Mouse (Mus musculus) limb, embryonic 10.5 days (tissue): Measurements from ENCODE around the gene Rbm41. TPM values are rescaled to one million over a fixed set of nuclear protein-coding genes. Genes with fewer than 3 reads are reported as not detected.

Experiments used
- DNase-seq: peaks from one replicate; pipeline ENCODE4 v3.0.0-alpha.2; 2017; ENCODE audit warnings: low spot score
- H3K27ac ChIP-seq: fragments of 300-500 bp; sonication (generic); 2 replicates; pipeline ENCODE4 v1.5.1; 2016; ENCODE audit warnings: mild to moderate bottlenecking
- H3K27me3 ChIP-seq: fragments of 300-500 bp; sonication (generic); 2 replicates; pipeline ENCODE4 v1.6.1; 2016; ENCODE audit warnings: low read depth, mild to moderate bottlenecking; ENCODE audit not compliant: poor library complexity, severe bottlenecking
- H3K36me3 ChIP-seq: fragments of 300-500 bp; sonication (generic); 2 replicates; pipeline ENCODE4 v1.6.1; 2016; ENCODE audit warnings: mild to moderate bottlenecking, moderate library complexity
- H3K4me1 ChIP-seq: fragments of 300-500 bp; sonication (generic); 2 replicates; pipeline ENCODE4 v1.6.1; 2016
- H3K4me3 ChIP-seq: fragments of 300-500 bp; sonication (generic); 2 replicates; pipeline ENCODE4 v1.5.1; 2016; ENCODE audit warnings: mild to moderate bottlenecking, moderate library complexity
- H3K9me3 ChIP-seq: fragments of 300-500 bp; sonication (generic); replicated peaks from 2 replicates; pipeline ENCODE4 v1.6.1; 2016; ENCODE audit warnings: mild to moderate bottlenecking
- WGBS: fragments of 180-500 bp; shearing (Covaris S2); methylation state at CpG from one replicate; pipeline ENCODE4 v1.1.7; 2016; 5-methylcytosine and 5-hydroxymethylcytosine counted together
- polyA plus RNA-seq: library from polyadenylated mRNA; unstranded; fragments of >200 nt; fragmentation: Nextera tagmentation; extraction: Ambion mirVana; gene quantifications from 2 replicates; pipeline ENCODE4 v1.2.1, GENCODE M21; 2016

The Rbm41 gene
- 5.2 and 6.4 TPM in 2 replicates for polyA plus RNA-seq

DNA sequence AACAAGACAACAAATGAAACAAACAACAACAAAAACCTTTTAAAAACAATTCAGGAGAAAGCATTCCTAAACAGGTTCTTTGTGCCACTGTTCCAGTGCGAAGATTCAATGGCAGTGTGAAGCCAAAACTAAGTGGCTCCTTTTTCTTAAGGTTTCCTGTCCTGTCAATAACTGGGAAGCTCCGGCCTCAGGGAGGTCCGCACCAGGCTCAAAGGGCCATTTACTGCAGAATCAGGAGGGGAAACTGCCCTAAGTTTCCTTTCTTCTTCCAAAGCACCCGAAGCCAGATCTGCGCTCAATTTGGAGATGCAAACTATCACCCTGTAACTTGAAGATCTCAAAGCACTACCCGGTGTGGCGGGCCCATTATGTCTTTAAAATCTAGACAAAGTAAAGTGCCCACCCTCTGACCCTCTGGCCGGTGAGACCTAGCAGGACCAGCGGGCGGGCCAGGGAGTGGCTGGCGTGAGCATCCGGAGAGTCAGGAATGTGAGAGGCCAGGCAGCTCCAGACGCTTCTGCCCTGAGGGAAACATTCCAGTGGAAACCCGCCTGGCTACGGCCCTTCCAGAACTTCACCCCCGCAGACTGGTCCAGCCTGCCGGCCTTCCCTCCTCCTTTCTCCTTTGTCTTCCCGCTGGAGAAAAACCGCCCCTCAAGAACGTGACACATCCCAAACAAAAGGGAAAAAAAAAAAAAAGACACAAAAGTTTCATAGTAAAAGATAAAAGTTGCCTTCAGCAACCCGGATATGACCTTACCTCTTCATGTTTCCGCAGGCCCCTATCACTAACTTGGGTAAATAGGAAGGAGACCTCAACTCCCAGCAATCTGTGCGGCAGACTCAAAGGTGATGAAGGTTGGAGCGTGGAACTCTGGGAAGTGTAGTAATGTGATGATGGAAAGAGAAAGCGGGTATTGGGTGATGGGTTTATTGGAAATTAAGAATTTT, at the start of gene Rbm41:
TSS of gene Rbm41 (minus strand) at position 856 of the 951 bp plus-strand sequence.
- H3K27ac ChIP-seq = peak within 1 kb of the TSS; percentile 85

DNA sequence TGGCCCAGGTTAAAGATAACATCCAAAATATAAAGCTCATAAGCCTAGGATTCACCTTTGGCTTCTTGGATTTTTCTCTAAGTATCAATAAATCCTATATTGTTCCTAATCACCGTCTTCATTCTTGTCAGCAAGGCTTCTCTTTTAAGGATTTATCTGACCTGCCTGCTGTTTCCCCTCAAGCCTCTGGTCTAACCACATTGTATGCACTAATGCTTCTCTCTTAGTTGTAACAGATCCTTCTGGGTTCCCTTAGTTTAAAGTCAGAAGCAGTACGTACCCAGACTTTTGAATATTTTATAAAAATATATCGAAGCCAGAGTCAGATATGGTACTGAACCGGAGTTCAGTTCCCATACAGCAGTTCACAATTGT, 283 bp upstream of the Rbm41 start:
- DNase-seq = no peak
- Histone ChIP-seq H3K4me1 (no peaks in the 10 kb centered on the region), H3K27me3 (peaks cover 71% of the 10 kb centered on the region), H3K36me3 (peaks cover 16% of the 10 kb centered on the region), H3K27ac (no peak overlapping the region), H3K4me3 (peak overlapping the region; percentile 57), H3K9me3 (no peaks in the 10 kb centered on the region)
- 83% methylated on average over 4 of the region's 4 CpGs for WGBS

More for the DNA sequence above, at the start of gene Rbm41:
- H3K4me3 ChIP-seq = peak within 1 kb of the TSS; percentile 57
- H3K9me3 ChIP-seq = no peaks in the 10 kb centered on the region
- H3K36me3 ChIP-seq = peaks cover 22% of the 10 kb centered on the region
- 18% methylated on average over 22 of the region's 25 CpGs for WGBS
- DNase-seq = peak; percentile 50
- peaks cover 71% of the 10 kb centered on the region for H3K27me3 ChIP-seq
- H3K4me1 ChIP-seq = no peaks in the 10 kb centered on the region

DNA sequence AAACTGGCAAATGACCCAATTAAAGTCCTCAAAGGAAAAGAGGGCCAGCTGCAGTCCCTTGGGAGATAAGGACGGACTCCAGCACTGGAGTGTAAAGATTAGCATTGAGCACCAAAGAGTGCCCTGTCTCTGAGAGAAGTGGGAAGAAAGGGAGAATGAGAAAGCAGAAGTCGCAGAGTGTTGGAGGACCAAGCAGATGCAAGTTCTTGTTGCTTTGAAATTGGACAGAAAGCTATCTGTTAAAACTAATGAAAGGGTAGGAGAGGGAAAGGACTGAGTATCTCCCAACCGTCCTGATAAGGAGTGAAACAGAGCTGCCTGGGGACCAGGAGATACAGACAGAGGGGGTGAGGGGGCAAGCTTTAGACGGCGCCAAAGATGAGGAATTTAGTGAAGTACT, 16.3 kb downstream of the Rbm41 start:
- Histone ChIP-seq H3K4me3 (no peak overlapping the region), H3K4me1 (no peaks in the 10 kb centered on the region), H3K36me3 (peaks cover 8% of the 10 kb centered on the region), H3K27me3 (peaks cover 72% of the 10 kb centered on the region), H3K27ac (no peak overlapping the region), H3K9me3 (no peaks in the 10 kb centered on the region)
- WGBS = 79% methylated on average over 5 of the region's 5 CpGs
- no peak for DNase-seq

DNA sequence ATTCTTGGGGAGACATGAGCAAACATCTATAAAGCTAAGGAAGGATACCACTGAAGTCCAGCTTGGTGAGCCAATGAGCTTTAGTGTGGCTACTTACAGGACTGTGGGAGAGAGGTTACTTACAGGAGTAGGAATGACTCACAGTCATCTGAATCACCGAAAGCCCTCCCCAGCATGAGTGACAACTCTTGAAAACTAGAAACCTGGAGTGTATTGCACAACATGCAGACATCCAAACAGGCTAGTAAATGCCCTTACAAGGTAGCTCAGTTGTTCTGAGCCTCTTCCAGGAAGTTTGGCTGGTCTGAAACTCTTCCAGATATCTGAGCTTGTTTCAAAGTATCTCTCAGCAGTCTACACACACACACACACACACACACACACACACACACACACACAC, 64.9 kb downstream of the Rbm41 start:
- DNase-seq = no peak
- Histone ChIP-seq H3K9me3 (no peaks in the 10 kb centered on the region), H3K27ac (no peak overlapping the region), H3K4me3 (no peak overlapping the region), H3K27me3 (peaks cover 49% of the 10 kb centered on the region; the same call in 1 of the 2 replicates), H3K36me3 (no peaks in the 10 kb centered on the region), H3K4me1 (no peaks in the 10 kb centered on the region)
- 84% methylated on average over 1 of the region's 1 CpGs for WGBS

DNA sequence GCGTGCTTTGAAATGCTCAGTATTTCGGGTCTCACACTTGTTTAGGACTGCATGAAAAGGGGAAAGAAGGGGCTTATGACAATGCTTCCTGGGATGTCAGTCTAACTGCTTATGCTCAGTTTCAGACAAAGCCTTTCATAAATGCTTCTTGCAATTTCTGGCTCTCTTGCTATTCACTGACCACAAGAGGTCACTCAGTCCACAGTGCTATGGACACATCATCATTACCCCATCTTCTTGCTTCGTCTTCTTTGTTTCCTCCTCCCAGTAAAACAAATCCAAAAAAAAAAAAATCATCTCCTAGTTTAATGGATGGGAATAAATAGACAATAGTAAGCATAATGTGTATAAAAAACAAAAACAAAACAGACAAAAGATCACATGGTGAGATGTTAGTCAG, 65.9 kb downstream of the Rbm41 start:
- Histone ChIP-seq H3K4me1 (no peaks in the 10 kb centered on the region), H3K36me3 (no peaks in the 10 kb centered on the region), H3K27me3 (peaks cover 52% of the 10 kb centered on the region; the same call in 1 of the 2 replicates), H3K27ac (no peak overlapping the region), H3K9me3 (no peaks in the 10 kb centered on the region), H3K4me3 (no peak overlapping the region)
- WGBS = 76% methylated on average over 3 of the region's 3 CpGs
- DNase-seq = no peak

DNA sequence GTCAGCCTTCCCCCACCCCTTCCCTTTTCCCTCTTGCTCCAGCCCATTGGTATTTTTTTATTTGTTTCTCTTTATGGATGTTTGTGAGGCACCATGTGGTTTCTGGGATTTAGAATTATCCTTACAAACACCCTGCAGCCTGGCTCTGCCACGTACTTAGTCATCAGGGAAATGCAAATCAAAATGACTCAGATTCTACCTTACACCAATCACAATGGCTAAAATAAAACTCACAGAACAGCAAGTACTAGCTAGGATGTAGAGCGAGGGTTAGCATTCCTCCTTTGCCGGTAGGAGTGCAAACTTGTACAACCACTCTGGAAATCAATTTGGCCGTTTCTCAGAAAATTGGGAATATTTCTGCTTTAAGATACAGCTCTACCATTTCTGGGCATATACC, 77.8 kb downstream of the Rbm41 start:
- no peaks in the 10 kb centered on the region for H3K36me3 ChIP-seq
- no peaks in the 10 kb centered on the region for H3K4me1 ChIP-seq
- H3K27me3 ChIP-seq = peaks cover 45% of the 10 kb centered on the region
- H3K27ac ChIP-seq = no peak overlapping the region
- DNase-seq = no peak
- H3K4me3 ChIP-seq = no peak overlapping the region
- no peaks in the 10 kb centered on the region for H3K9me3 ChIP-seq
- WGBS = 92% methylated on average over 4 of the region's 4 CpGs

DNA sequence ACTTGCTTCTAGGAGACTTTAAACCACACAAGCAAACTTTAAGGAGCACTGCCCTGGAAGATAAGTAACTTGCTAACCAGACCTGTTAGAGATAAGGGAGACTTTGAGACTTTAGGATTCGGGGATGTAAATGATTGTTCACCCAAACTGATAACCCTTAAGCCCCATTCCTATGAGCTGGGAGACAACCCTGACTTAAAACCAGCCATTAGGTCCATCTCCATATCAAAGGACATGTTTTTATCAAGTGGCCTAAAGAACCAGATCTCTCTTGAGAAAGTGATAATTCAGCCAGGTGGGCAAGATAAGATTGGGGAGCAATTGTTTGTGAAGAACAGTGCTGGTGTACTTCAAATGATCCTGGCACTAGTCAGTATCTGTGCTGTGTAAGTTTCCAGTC, 107.0 kb downstream of the Rbm41 start:
- H3K27me3 ChIP-seq = peaks cover 71% of the 10 kb centered on the region
- 56% methylated on average over 1 of the region's 1 CpGs for WGBS

DNA sequence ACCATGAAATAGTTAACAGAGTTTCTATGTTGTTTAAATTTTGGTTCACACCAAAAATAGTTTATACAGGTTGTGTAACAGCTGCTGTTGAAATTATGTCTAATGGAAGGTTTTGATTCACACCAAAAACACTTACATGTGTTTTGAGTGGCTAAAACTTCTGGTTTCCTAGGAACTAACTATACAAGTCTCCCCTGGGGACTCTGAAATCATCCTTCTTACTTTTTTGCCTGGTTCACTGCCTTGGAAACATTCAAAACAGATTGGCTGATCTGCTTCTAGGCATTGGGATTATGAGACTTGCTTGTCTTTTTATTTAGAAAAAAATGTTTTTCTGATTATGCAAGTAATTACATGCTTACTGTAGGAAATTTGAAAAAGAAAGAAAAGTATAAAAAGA, 115.2 kb downstream of the Rbm41 start:
- H3K4me3 ChIP-seq = no peak overlapping the region

More for the DNA sequence above, 107.0 kb downstream of the Rbm41 start:
- DNase-seq = no peak
- Histone ChIP-seq H3K27ac (no peak overlapping the region), H3K4me3 (no peak overlapping the region), H3K4me1 (no peaks in the 10 kb centered on the region), H3K9me3 (no peaks in the 10 kb centered on the region), H3K36me3 (no peaks in the 10 kb centered on the region)

DNA sequence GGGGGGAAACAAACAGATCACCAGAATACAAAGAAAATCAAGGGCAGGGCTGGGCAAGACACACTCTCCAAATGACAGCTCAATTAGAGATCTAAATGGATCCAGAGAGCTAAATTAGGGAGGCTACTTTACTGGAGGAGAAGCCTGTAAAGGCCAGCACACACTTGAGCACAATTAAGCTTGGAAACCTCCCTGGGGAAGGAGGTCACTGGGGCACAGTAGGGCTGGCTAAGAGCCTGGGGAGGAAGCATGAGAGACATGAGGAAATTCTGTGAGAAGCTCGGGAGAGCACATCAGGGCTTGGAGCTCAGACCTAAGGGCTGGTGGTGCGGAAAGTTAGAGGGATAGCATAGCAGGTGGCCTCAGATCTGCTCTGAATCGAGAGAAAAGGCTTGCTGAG, 120.5 kb downstream of the Rbm41 start:
- Histone ChIP-seq H3K4me1 (no peaks in the 10 kb centered on the region), H3K9me3 (no peaks in the 10 kb centered on the region), H3K4me3 (no peak overlapping the region), H3K36me3 (no peaks in the 10 kb centered on the region), H3K27ac (no peak overlapping the region), H3K27me3 (peaks cover 82% of the 10 kb centered on the region)
- no peak for DNase-seq
- 49% methylated on average over 3 of the region's 3 CpGs for WGBS

More for the DNA sequence above, 115.2 kb downstream of the Rbm41 start:
- Histone ChIP-seq H3K27ac (no peak overlapping the region), H3K9me3 (no peaks in the 10 kb centered on the region), H3K27me3 (peaks cover 82% of the 10 kb centered on the region), H3K36me3 (no peaks in the 10 kb centered on the region), H3K4me1 (no peaks in the 10 kb centered on the region)
- DNase-seq = no peak

DNA sequence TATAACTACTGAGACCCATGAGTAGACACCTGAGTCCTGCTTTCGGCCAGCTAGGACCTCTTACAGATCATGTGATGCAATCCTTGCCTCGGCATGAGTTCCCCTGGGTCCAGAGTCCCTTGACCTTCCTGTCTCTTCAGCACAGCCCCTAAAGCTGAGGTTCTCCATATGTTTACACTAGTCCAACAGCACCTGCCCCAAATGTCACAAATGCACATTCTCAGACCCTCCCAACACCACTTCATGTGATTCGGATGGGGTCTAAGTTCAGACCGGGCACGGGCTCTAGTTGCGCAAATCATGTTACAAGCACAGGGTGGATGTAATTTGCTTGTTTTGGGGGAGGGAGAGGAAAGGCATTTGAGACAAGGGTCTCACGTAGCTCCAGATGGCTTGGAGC, 121.3 kb downstream of the Rbm41 start:
- Histone ChIP-seq H3K4me3 (no peak overlapping the region), H3K36me3 (no peaks in the 10 kb centered on the region), H3K4me1 (no peaks in the 10 kb centered on the region), H3K9me3 (no peaks in the 10 kb centered on the region), H3K27me3 (peaks cover 89% of the 10 kb centered on the region), H3K27ac (no peak overlapping the region)
- 78% methylated on average over 7 of the region's 7 CpGs for WGBS
- DNase-seq = no peak

DNA sequence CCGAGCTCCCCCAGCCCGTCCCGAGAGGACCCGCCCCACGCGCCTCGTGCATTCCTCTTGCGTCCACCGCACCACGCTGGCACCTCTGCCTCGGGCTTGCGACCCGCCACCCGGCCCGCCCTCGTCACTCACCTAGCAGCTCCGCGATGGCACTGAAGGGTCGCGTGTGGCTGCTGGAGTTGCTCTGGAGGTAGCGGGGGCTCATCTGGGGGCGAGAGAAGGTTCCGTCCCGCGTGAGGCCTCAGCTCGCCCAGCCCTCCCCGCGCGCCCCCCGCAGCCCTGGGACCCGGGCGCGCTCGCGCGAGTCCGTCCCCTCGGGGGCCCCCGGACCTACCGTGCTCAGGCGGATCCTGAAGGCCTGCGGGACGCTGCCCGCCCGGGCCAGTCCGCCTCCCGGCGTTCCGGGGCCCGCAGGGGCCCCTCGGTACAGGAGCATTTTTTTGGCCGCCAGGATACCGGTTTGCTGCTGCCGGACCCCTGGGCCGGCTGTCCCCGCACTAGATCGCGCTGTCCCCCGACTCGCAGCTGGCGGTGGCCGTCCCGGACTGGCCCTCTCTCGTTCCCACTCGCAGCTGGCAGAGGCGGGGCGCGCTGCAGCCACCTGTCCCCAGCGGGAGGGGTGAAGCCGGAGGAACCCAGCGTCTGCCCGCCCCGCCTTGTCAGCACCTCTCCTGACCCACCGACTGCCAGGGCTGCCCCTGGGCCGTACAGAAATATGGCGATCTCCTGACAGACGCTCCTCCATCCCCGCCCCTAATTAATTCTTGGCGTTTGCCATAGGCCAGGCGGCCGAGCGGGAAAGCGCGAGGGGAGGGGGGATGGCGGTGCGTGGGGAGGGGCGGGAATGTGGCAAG, 127.2 kb downstream of the Rbm41 start, which contains the start of gene Morc4:
TSS of gene Morc4 (minus strand) at position 740 of the 854 bp plus-strand sequence.
- 16% methylated on average over 56 of the region's 87 CpGs for WGBS
- DNase-seq = peak; percentile 61
- Histone ChIP-seq H3K4me3 (peak within 1 kb of the TSS; percentile 63), H3K4me1 (no peaks in the 10 kb centered on the region), H3K9me3 (no peaks in the 10 kb centered on the region), H3K27me3 (peaks cover 92% of the 10 kb centered on the region), H3K27ac (peak within 1 kb of the TSS; percentile 76), H3K36me3 (no peaks in the 10 kb centered on the region)

DNA sequence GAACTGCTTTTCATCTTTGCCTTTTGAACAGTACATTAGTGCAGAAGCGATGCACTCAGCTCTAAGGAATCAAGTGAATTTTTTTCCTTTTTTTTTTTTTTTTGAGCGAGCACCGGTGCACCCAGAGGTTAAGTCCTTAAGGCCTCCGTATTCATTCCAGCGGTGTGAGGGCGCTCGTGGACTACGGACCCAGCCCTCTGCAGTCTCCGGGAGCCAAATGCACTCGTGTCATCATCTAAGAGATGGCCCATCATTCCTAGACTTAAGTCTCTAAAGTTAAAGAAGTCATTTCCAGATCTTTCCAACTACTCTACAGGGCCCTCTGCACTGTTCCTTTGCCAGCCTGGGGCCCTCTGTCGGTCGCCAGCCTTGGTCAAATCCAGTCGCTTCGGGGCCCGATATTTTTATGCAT, 128.1 kb downstream of the Rbm41 start:
- WGBS = 13% methylated on average over 15 of the region's 15 CpGs
- no peaks in the 10 kb centered on the region for H3K36me3 ChIP-seq
- H3K27me3 ChIP-seq = peaks cover 92% of the 10 kb centered on the region
- no peak overlapping the region for H3K27ac ChIP-seq
- H3K4me1 ChIP-seq = no peaks in the 10 kb centered on the region
- no peaks in the 10 kb centered on the region for H3K9me3 ChIP-seq
- H3K4me3 ChIP-seq = peak overlapping the region; percentile 63
- peak; percentile 32 for DNase-seq

DNA sequence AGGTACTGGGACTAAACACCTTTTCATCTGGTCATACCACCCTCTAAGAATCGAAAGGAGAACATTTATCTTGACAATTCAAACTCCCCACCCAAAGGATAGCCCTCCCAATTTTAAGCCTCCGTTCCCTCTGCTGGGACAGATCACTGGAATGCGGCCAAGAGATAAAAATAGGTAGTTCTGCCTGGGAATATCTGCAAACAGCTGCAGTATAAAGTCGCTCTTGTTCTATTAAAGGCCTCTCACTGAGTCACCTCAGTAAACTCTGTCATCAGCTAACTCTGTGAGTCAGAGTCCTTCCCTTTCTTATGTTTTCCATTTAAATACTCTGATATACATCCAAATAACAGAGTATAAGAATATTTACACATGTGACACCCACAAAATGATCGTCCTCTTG, 139.0 kb downstream of the Rbm41 start:
- H3K27ac ChIP-seq = no peak overlapping the region
- WGBS = 88% methylated on average over 5 of the region's 5 CpGs
- peaks cover 64% of the 10 kb centered on the region for H3K27me3 ChIP-seq
- no peak for DNase-seq
- H3K4me1 ChIP-seq = no peaks in the 10 kb centered on the region
- H3K9me3 ChIP-seq = no peaks in the 10 kb centered on the region
- H3K36me3 ChIP-seq = no peaks in the 10 kb centered on the region
- H3K4me3 ChIP-seq = no peak overlapping the region
